Mouse (Mus musculus) Muller cell, postnatal 12 days (primary cell): ENCODE results near the gene Tnks2.
A peak's percentile ranks its signal among the peaks of the same experiment; 100 is the strongest.

Experiments
- DNase-seq: peaks from one replicate; pipeline ENCODE4 v3.0.0-alpha.2; 2015; ENCODE audit errors: inconsistent ontology term

The Tnks2 gene

DNA sequence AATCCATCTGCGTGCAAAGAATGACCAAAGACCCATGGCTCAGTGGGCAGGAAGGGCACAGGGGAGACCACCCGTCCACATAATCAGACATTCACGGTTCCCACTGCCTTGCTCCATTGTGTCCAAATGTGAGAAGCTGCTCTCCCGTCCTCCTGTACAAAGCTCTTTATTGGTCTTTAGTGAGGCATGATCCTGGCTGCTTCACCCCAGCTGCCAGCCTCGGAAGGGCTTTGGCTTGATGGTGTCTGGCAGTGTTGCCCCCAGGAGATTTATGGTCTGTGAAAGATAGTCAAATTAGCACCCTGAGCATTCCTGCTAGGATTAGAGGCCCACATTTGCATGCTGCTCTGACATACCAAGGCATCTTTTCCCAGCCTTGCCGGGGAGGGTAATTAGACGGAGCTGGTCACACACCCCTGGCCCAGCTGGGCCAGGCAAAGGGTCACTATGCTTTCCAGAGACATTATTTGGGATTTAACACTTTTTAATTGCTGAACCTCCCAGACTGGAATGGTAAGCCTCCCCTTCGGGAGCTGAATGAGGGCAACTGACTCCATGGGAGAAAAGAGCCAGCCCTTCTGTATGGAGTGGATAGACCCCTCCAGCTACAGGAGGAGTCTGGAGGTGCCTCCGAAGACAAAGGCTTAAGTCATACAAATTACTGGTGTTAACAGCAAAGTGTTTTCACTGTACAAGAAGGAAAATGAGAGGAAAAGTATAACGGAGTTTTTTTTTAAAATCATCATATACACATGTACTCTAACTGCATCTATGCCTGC, 62.9 kb downstream of the Tnks2 start:
- peak; percentile 36 for DNase-seq

DNA sequence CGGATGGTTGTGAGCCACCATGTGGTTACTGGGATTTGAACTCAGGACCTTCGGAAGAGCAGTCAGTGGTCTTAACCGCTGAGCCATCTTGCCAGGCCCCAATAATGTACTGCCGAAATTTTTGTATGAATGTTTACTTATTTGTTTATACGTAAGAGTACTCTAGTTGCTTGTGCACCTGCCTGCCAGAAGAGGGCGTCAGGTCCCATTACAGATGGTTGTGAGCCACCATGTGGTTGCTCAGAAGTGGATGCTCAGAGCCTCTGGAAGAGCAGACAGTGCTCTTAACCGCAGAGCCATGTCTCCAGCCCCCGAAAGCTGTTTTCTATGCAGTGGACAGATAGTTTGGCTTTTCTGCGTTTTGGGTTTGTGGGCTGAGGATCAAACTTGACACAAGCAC, 63.7 kb downstream of the Tnks2 start:
- no peak for DNase-seq

GRCm38 (mm10) chr19:36903377-36903776, 69.3 kb downstream of the Tnks2 start:
- DNase-seq: no peak

- DNase-seq: peak; percentile 58
Measured at GRCm38 (mm10) chr19:36904211-36905007, 70.4 kb downstream of the Tnks2 start.

DNA sequence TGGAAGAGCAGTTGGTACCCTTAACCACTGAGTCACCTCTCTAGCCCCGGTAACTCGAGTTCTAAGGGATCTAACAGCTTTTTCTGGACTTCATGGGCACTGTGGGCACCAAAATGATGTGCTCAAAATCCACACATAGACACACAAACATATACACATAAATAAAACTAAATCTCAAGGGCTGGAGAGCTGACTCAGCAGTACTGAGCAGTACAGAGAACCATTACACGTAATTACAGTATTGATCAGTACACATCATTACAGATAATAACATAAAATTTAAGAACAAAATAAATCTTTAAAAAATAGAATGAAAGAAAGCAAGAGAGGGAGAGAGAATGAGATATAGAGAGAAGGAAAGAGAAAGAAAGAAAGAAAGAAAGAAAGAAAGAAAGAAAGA, 75.1 kb downstream of the Tnks2 start:
- no peak for DNase-seq

GRCm38 (mm10) chr19:36909676-36910292, 75.8 kb downstream of the Tnks2 start:
- DNase-seq: peak; percentile 27

DNA sequence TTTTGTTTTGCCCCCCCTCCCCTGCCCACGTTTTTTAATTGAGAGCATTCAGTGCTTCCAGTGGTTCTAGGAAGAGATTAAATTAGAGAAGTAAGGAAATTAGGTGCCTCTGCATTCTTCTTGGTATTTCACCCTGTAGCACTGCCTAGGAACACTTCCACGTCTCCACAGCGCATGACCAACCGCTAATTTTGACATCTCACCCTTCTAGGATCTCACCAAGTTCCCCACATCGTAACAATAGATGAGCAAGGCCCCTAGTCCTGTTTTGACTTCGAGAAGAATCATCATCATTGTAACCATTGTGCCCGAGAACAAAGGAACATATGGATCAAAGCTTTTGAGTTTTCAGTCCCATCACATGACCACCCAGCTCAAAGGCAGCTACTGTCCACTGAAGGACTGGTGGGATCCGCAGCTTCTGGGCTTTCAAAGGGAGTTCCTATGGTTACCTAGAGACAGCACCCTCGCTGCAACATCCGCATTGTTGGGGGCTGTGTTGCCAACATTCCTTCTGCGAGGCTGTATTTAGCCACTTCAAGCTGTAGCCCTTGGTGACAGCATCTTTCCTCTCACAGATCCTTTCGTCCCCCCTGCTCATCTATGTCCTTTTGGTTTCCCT, 76.5 kb downstream of the Tnks2 start:
- peak; percentile 60 for DNase-seq

DNA sequence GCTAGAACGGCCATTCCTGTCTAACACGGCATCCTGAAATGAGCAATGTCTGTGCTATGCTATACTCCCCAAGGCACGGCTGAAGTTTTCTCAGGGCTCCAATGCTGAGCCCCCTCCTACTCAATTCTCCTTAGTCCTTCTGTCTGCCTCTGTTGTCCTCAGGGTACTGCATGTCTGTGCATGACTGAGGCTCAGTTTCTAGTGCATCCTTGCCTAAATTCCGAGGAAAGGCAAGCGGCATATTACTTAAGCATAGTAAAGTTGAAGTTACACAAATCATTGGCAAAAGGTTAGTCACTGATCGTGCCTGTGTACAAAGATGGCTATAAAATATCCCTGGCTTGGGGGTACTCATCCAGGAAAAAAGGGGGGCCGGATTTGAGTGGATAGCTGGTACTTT, 79.0 kb downstream of the Tnks2 start:
- DNase-seq: no peak

GRCm38 (mm10) chr19:36916206-36916605, 82.2 kb downstream of the Tnks2 start:
- DNase-seq: no peak

DNA sequence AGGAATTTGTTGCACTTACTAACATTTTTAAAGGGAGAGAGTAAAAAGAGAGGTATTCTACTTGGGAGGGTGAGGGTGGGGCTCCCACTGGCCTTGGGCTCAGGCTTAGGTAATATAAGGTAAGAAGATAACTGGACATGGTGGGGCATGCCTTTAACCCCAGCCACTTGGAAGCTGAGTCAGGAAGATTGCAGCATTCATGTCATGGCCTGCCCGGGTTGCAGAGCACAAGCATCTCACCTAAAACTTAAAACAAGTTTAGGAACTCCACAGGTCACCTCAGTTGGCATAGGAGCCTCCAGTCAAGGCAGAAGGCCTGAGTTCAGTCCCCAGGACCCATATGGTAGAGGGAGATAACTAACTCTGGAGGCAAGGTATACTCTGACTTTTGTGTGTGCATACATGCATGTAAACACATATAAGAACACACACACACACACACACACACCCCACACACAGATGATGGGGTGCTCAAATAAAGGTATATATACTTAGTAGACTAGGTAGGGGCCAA, 82.9 kb downstream of the Tnks2 start:
- no peak for DNase-seq

GRCm38 (mm10) chr19:36918441-36919301, 84.6 kb downstream of the Tnks2 start:
- peak; percentile 92 for DNase-seq

GRCm38 (mm10) chr19:36919466-36919865, 85.4 kb downstream of the Tnks2 start, which contains the start of gene Fgfbp3:
Gene Fgfbp3 (minus strand): TSS chr19:36919615.
- peak; percentile 69 for DNase-seq

- DNase-seq: peak; percentile 60
Measured at GRCm38 (mm10) chr19:36922015-36922414, 88.0 kb downstream of the Tnks2 start.

DNA sequence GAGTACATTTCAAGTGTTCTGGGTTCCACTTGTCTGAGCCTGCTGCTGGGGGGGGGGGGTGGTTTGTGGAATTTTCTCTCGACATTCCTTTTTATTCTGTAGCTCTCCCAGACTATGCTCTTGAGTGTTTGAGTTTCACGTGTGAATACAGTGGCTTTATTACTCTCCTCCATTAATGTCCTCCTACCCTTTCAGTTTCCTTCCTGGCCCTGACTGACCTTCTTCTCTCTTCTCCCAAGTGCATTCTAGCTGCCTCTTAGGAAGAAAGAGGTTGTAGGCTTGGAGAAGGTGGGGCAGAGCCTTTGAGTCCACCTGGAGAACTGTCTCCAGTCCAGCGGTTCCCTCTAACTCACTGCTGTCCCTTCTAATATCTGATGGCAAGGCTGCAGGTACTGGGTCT, 88.9 kb downstream of the Tnks2 start:
- no peak for DNase-seq

- peak; percentile 95 for DNase-seq
Measured at GRCm38 (mm10) chr19:36925671-36926552, 91.9 kb downstream of the Tnks2 start, which contains the start of gene Btaf1. Gene Btaf1 (plus strand): TSS chr19:36926079.

- DNase-seq: peak; percentile 46
Measured at GRCm38 (mm10) chr19:36926553-36927236, 92.7 kb downstream of the Tnks2 start.

- peak; percentile 7 for DNase-seq
Measured at GRCm38 (mm10) chr19:36927800-36928361, 93.8 kb downstream of the Tnks2 start.

DNA sequence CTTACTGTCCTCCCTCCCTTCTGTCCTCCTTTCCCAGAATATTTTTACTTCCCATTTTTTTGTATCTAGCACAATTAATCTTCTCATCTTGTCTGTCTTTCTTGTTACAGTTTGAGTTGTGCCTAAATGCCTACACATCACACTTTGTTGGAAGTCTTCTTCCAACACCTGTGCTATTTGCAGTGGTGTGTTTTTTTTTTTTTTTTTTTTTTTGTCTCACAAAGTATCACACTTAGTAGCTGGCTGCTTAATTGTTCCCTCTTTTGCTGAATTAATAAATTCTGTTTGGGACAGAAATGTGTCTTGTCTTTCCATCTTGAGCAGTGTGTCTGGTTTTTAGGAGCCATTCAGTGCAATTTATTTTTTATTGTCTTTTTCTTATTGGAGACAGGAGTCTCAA, 95.8 kb downstream of the Tnks2 start:
- no peak for DNase-seq

- DNase-seq: no peak
Measured at GRCm38 (mm10) chr19:36932097-36932496, 98.1 kb downstream of the Tnks2 start.
